Mouse (Mus musculus): ENCODE measurements around the gene Tnnc1. TPM values are rescaled to one million over a fixed set of nuclear protein-coding genes. Genes with fewer than 3 reads are reported as not detected.

The Tnnc1 gene
- polyA plus RNA-seq, 1 experiment from 2014 or later = 10.8 TPM

- Histone ChIP-seq H3K4me2 (no peak overlapping the region), H3K4me1 (peaks cover 22% of the 10 kb centered on the region), H3K36me3 (no peaks in the 10 kb centered on the region), H3K9me3 (replicated peaks) (no peaks in the 10 kb centered on the region), H3K9ac (no peak overlapping the region), H3K27ac (no peak overlapping the region), H3K27me3 (replicated peaks) (no peaks in the 10 kb centered on the region), H3K4me3 (no peak overlapping the region)
- ATAC-seq = no peak
- 69% methylated on average over 1 of the region's 1 CpGs for WGBS (ENCODE audit: insufficient replicate concordance)
These were observed 37.8 kb downstream of the Tnnc1 start for GRCm38 (mm10) chr14:31245946-31246345.

GRCm38 (mm10) chr14:31248396-31248795, 40.3 kb downstream of the Tnnc1 start:
- Histone ChIP-seq H3K9me3 (replicated peaks) (no peaks in the 10 kb centered on the region), H3K36me3 (peaks cover 10% of the 10 kb centered on the region), H3K4me3 (no peak overlapping the region), H3K4me2 (no peak overlapping the region), H3K27ac (no peak overlapping the region), H3K9ac (no peak overlapping the region), H3K27me3 (replicated peaks) (no peaks in the 10 kb centered on the region), H3K4me1 (peaks cover 35% of the 10 kb centered on the region)
- 78% methylated on average over 6 of the region's 6 CpGs for WGBS (ENCODE audit: insufficient replicate concordance)
- ATAC-seq = no peak

GRCm38 (mm10) chr14:31250222-31251083, 42.3 kb downstream of the Tnnc1 start:
- H3K4me3 ChIP-seq = peak overlapping the region; percentile 99
- peak overlapping the region; percentile 91 for H3K4me2 ChIP-seq
- H3K9me3 ChIP-seq (replicated peaks) = no peaks in the 10 kb centered on the region
- peaks cover 35% of the 10 kb centered on the region for H3K4me1 ChIP-seq
- peak overlapping the region; percentile 97 for H3K9ac ChIP-seq
- peaks cover 31% of the 10 kb centered on the region for H3K36me3 ChIP-seq
- peak; percentile 85 for ATAC-seq
- 15% methylated on average over 38 of the region's 38 CpGs for WGBS (ENCODE audit: insufficient replicate concordance)
- H3K27ac ChIP-seq = peak overlapping the region; percentile 92
- H3K27me3 ChIP-seq (replicated peaks) = no peaks in the 10 kb centered on the region

- Histone ChIP-seq H3K36me3 (peaks cover 38% of the 10 kb centered on the region), H3K27me3 (replicated peaks) (no peaks in the 10 kb centered on the region), H3K4me2 (peak within 1 kb of the TSS; percentile 91), H3K4me1 (peaks cover 35% of the 10 kb centered on the region), H3K9me3 (replicated peaks) (no peaks in the 10 kb centered on the region), H3K4me3 (peak within 1 kb of the TSS; percentile 99), H3K9ac (peak within 1 kb of the TSS; percentile 97), H3K27ac (peak within 1 kb of the TSS; percentile 92)
- WGBS (ENCODE audit: insufficient replicate concordance) = under 1% methylated on average over 75 of the region's 75 CpGs
- peak; percentile 89 for ATAC-seq
These were observed 43.0 kb downstream of the Tnnc1 start, which contains the start of the genes Phf7 and Bap1 for GRCm38 (mm10) chr14:31251084-31251604. Gene Phf7, minus strand, starts transcription at chr14:31251317. Gene Bap1, plus strand, starts transcription at chr14:31251450.

- peak overlapping the region; percentile 91 for H3K4me2 ChIP-seq
- no peaks in the 10 kb centered on the region for H3K9me3 ChIP-seq (replicated peaks)
- H3K4me3 ChIP-seq = peak overlapping the region; percentile 99
- peak overlapping the region; percentile 97 for H3K9ac ChIP-seq
- peak; percentile 21 for ATAC-seq
- H3K27ac ChIP-seq = peak overlapping the region; percentile 92
- H3K27me3 ChIP-seq (replicated peaks) = no peaks in the 10 kb centered on the region
- 2% methylated on average over 18 of the region's 18 CpGs for WGBS (ENCODE audit: insufficient replicate concordance)
- peaks cover 35% of the 10 kb centered on the region for H3K4me1 ChIP-seq
- H3K36me3 ChIP-seq = peaks cover 42% of the 10 kb centered on the region
These were observed 43.5 kb downstream of the Tnnc1 start for GRCm38 (mm10) chr14:31251626-31252025.

GRCm38 (mm10) chr14:31252091-31252490, 44.0 kb downstream of the Tnnc1 start:
- Histone ChIP-seq H3K4me1 (peaks cover 35% of the 10 kb centered on the region), H3K27ac (peak overlapping the region; percentile 92), H3K9ac (peak overlapping the region; percentile 97), H3K27me3 (replicated peaks) (no peaks in the 10 kb centered on the region), H3K4me2 (peak overlapping the region; percentile 91), H3K4me3 (peak overlapping the region; percentile 99), H3K36me3 (peaks cover 47% of the 10 kb centered on the region), H3K9me3 (replicated peaks) (no peaks in the 10 kb centered on the region)
- ATAC-seq = no peak
- 79% methylated on average over 5 of the region's 5 CpGs for WGBS (ENCODE audit: insufficient replicate concordance)

DNA sequence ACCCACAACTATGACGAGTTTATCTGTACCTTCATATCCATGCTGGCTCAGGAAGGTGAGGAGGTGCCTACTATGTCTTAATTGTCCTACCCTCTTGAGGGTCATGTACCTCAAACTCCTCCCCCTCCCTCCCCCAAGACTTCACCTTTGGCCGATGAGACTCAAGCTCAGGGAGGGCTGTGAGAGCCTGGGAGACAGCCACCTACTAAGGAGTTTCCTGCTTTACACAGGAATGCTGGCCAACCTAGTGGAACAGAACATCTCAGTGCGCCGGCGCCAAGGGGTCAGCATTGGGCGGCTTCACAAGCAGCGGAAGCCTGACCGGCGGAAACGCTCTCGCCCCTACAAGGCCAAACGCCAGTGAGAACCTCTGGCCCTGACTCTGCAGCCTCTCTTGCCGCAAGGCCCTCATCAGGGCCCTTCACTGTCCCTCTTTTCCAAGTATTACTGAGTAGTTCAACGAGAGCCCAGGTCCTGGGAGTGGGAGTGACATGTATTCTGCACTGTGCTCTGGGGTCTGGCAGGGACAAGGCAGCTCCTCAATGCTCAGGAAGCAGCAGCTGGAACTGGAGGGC, 50.5 kb downstream of the Tnnc1 start:
- Histone ChIP-seq H3K9me3 (replicated peaks) (no peaks in the 10 kb centered on the region), H3K9ac (0 out of 2 replicates have a peak overlapping the region, but pooled peaks have one; percentile 63), H3K27ac (peak overlapping the region; percentile 98)

GRCm38 (mm10) chr14:31260374-31260773, 52.3 kb downstream of the Tnnc1 start:
- 22% methylated on average over 4 of the region's 4 CpGs for WGBS (ENCODE audit: insufficient replicate concordance)
- Histone ChIP-seq H3K9me3 (replicated peaks) (no peaks in the 10 kb centered on the region), H3K4me2 (peak overlapping the region; percentile 68), H3K4me1 (peaks cover 41% of the 10 kb centered on the region), H3K36me3 (peaks cover 74% of the 10 kb centered on the region), H3K27me3 (replicated peaks) (no peaks in the 10 kb centered on the region), H3K9ac (peak overlapping the region; percentile 63), H3K4me3 (peak overlapping the region; percentile 33), H3K27ac (peak overlapping the region; percentile 98)
- ATAC-seq = peak; percentile 97

More for the DNA sequence above, 50.5 kb downstream of the Tnnc1 start:
- H3K27me3 ChIP-seq (replicated peaks) = no peaks in the 10 kb centered on the region
- H3K4me3 ChIP-seq = no peak overlapping the region
- no peak for ATAC-seq
- peaks cover 41% of the 10 kb centered on the region for H3K4me1 ChIP-seq
- peaks cover 93% of the 10 kb centered on the region for H3K36me3 ChIP-seq
- H3K4me2 ChIP-seq = peak overlapping the region; percentile 68; the same call in 1 of the 2 replicates
- 91% methylated on average over 14 of the region's 14 CpGs for WGBS (ENCODE audit: insufficient replicate concordance)

DNA sequence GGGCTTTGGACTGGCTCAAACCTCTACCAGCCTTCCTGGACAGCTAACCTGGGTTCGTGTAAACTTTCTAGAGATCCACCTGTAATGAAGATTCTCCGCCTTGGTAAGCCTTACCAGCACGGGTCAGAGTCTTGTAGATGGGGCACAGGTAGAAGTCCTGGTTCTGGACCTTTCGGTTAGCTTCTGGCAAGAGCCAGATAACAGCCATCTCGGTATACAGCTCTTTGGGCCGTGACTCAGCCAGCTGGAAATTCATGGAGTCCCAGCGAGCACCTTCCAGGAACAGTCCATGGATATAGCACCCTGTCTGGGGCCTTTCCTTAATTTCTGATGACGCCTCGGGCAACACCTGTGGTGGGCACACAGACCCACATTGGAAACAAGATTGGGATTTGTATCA, 52.8 kb downstream of the Tnnc1 start:
- peak overlapping the region; percentile 98 for H3K27ac ChIP-seq
- ATAC-seq = peak; percentile 72
- 61% methylated on average over 9 of the region's 9 CpGs for WGBS (ENCODE audit: insufficient replicate concordance)

More for the DNA sequence above, 52.8 kb downstream of the Tnnc1 start:
- Histone ChIP-seq H3K9me3 (replicated peaks) (no peaks in the 10 kb centered on the region), H3K27me3 (replicated peaks) (no peaks in the 10 kb centered on the region), H3K4me3 (peak overlapping the region; percentile 33), H3K36me3 (peaks cover 69% of the 10 kb centered on the region), H3K9ac (peak overlapping the region; percentile 63), H3K4me1 (peaks cover 41% of the 10 kb centered on the region), H3K4me2 (peak overlapping the region; percentile 68)

Other genes starting within 250 kb of the Tnnc1 start
- gene Glt8d1, start 206.9 kb upstream of the Tnnc1 start, polyA plus RNA-seq (2016; fragmentation: Nextera tagmentation; extraction: Ambion mirVana) = 23.5 and 23.9 TPM in 2 replicates
- gene Spcs1, start 206.6 kb upstream of the Tnnc1 start, polyA plus RNA-seq (2016; fragmentation: Nextera tagmentation; extraction: Ambion mirVana) = 296 and 308 TPM in 2 replicates
- gene Pbrm1, start 189.2 kb upstream of the Tnnc1 start, polyA plus RNA-seq (2016; fragmentation: Nextera tagmentation; extraction: Ambion mirVana) = 94.9 and 95.8 TPM in 2 replicates
- 156 and 166 TPM in 2 replicates for gene Gnl3, start 189.2 kb upstream of the Tnnc1 start, polyA plus RNA-seq (2016; fragmentation: Nextera tagmentation; extraction: Ambion mirVana)
- 95.4 and 103 TPM in 2 replicates for gene Smim4, start 79.4 kb upstream of the Tnnc1 start, polyA plus RNA-seq (2016; fragmentation: Nextera tagmentation; extraction: Ambion mirVana)
- 298 and 306 TPM in 2 replicates for gene Nt5dc2, start 77.3 kb upstream of the Tnnc1 start, polyA plus RNA-seq (2016; fragmentation: Nextera tagmentation; extraction: Ambion mirVana)
- gene Stab1, start 39.7 kb upstream of the Tnnc1 start, polyA plus RNA-seq (2016; fragmentation: Nextera tagmentation; extraction: Ambion mirVana) = 27.4 and 28.0 TPM in 2 replicates
- gene Nisch, start 8.6 kb downstream of the Tnnc1 start, polyA plus RNA-seq (2016; fragmentation: Nextera tagmentation; extraction: Ambion mirVana) = 145 and 151 TPM in 2 replicates
- 0.04 and 0.18 TPM in 2 replicates for gene Sema3g, start 9.5 kb downstream of the Tnnc1 start, polyA plus RNA-seq (2016; fragmentation: Nextera tagmentation; extraction: Ambion mirVana)
- gene Phf7, start 43.0 kb downstream of the Tnnc1 start, polyA plus RNA-seq (2016; fragmentation: Nextera tagmentation; extraction: Ambion mirVana) = 9.9 and 10.0 TPM in 2 replicates
- 53.8 and 54.4 TPM in 2 replicates for gene Bap1, start 43.1 kb downstream of the Tnnc1 start, polyA plus RNA-seq (2016; fragmentation: Nextera tagmentation; extraction: Ambion mirVana)
- 0.48 and 0.57 TPM in 2 replicates for gene Dnah1, start 115.6 kb downstream of the Tnnc1 start, polyA plus RNA-seq (2016; fragmentation: Nextera tagmentation; extraction: Ambion mirVana)
- 24.1 and 24.5 TPM in 2 replicates for gene Capn7, start 128.3 kb downstream of the Tnnc1 start, polyA plus RNA-seq (2016; fragmentation: Nextera tagmentation; extraction: Ambion mirVana)
- 13.8 and 15.1 TPM in 2 replicates for gene Sh3bp5, start 227.8 kb downstream of the Tnnc1 start, polyA plus RNA-seq (2016; fragmentation: Nextera tagmentation; extraction: Ambion mirVana)

All from liver, embryonic 12.5 days (tissue).